Mouse (Mus musculus) hindbrain, embryonic 16.5 days (tissue): ENCODE measurements around the gene Luc7l2. TPM values are rescaled to one million over a fixed set of nuclear protein-coding genes. Genes with fewer than 3 reads are reported as not detected.

Experiments used
- ATAC-seq: fragments of 200-750 bp; cut with Nextera tagmentation; 2 replicates; pipeline ENCODE4 v1.8.0; 2017; ENCODE audit warnings: moderate TSS enrichment, moderate library complexity
- H3K27ac ChIP-seq: fragments of 300-500 bp; sonication (generic); 2 replicates; pipeline ENCODE4 v1.5.1; 2014; ENCODE audit warnings: low read depth, mild to moderate bottlenecking, control low read depth, low read length, moderate library complexity
- H3K27me3 ChIP-seq: fragments of 300-500 bp; sonication (generic); replicated peaks from 2 replicates; pipeline ENCODE4 v1.6.1; 2014; ENCODE audit warnings: low read length; ENCODE audit not compliant: control insufficient read depth, insufficient read depth
- H3K36me3 ChIP-seq: fragments of 300-500 bp; sonication (generic); 2 replicates; pipeline ENCODE4 v1.6.1; 2014; ENCODE audit warnings: mild to moderate bottlenecking, low read length, moderate library complexity, mixed read lengths; ENCODE audit not compliant: control insufficient read depth, insufficient read depth
- H3K4me1 ChIP-seq: fragments of 300-500 bp; sonication (generic); 2 replicates; pipeline ENCODE4 v1.6.1; 2014; ENCODE audit warnings: low read depth, low read length; ENCODE audit not compliant: control insufficient read depth, insufficient read depth
- H3K4me2 ChIP-seq: fragments of 300-500 bp; sonication (generic); 2 replicates; pipeline ENCODE4 v1.6.1; 2014; ENCODE audit warnings: mild to moderate bottlenecking, low read length, control low read depth, moderate library complexity
- H3K4me3 ChIP-seq: fragments of 300-500 bp; sonication (generic); 2 replicates; pipeline ENCODE4 v1.5.1; 2014; ENCODE audit warnings: mild to moderate bottlenecking, low read length, control low read depth, moderate library complexity
- H3K9ac ChIP-seq: fragments of 300-500 bp; sonication (generic); 2 replicates; pipeline ENCODE4 v1.6.1; 2014; ENCODE audit warnings: low read depth, mild to moderate bottlenecking, control low read depth, low read length, moderate library complexity
- H3K9me3 ChIP-seq: fragments of 300-500 bp; sonication (generic); 2 replicates; pipeline ENCODE4 v1.6.1; 2014; ENCODE audit warnings: mild to moderate bottlenecking, low read length, moderate library complexity; ENCODE audit not compliant: control insufficient read depth
- WGBS: fragments of 180-500 bp; shearing (Covaris S2); extraction: QIAGEN DNeasy Blood & Tissue Kit; methylation state at CpG from one replicate; pipeline ENCODE4 v1.1.7; 2014; 5-methylcytosine and 5-hydroxymethylcytosine counted together
- polyA plus RNA-seq: library from polyadenylated mRNA; unstranded; fragments of >200 nt; fragmentation: Nextera tagmentation; extraction: Ambion mirVana; gene quantifications from 2 replicates; pipeline ENCODE4 v1.2.1, GENCODE M21; 2015

Gene Luc7l2
- polyA plus RNA-seq, 1 experiment from 2014 or later: 31.9 TPM

DNA sequence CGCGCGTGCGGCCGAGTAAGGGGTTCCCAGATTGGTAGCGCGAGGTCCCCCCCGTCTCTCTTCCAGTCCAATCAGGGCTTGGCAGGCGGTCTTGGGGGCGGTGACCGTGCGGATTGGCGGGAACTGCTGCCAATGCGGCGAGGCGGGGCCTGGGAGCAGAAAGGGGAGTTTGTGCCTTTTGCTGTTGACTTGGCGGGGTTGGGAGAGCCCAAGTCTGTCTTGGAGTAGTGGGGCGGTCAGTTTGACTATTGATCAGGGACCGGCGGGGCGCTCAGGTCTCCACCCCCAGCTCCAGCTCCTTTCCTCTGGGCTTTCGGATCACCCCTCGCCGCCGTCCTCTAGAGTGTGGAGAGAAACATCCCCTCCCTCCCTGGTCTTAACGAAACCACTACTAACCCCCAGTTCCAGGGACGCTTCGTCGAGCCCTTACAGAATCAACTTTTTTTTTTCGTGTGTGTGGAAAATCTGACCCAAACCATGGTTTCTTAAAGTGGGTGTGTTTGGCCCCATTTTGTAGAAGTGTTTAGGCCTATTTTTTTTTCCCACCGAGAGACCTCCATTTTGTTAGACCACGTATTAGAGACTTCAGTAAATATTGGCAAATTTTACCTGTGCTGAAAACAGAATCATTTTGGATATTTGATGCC, 978 bp downstream of the Luc7l2 start:
- ATAC-seq: peak; percentile 95
- Histone ChIP-seq H3K4me3 (peak overlapping the region; percentile 67), H3K36me3 (no peaks in the 10 kb centered on the region), H3K4me1 (peaks cover 12% of the 10 kb centered on the region), H3K27ac (peak overlapping the region; percentile 99), H3K9me3 (no peaks in the 10 kb centered on the region), H3K27me3 (no peaks in the 10 kb centered on the region), H3K4me2 (peak overlapping the region; percentile 51), H3K9ac (peak overlapping the region; percentile 90)
- WGBS: under 1% methylated on average over 30 of the region's 32 CpGs

DNA sequence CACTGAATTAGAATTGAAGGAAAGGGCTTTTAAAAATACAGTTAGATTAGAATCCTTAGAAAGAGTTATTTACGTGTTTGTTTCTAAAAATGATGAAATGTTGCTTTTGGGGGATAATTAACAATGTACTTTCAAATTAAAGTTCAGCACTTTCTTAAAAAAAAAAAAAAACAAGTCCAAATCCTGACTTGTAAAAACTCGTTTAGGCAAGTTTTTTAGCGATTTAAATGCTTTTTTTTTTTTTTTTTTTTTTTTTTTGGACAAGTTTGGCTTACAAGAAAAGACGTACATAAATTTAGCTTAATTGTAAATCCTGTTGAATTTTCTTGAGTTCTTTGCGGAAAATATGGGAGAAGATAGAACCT, 1.5 kb downstream of the Luc7l2 start:
- H3K4me1 ChIP-seq: peaks cover 12% of the 10 kb centered on the region
- H3K27me3 ChIP-seq: no peaks in the 10 kb centered on the region
- H3K4me3 ChIP-seq: peak overlapping the region; percentile 67
- H3K27ac ChIP-seq: no peak overlapping the region
- H3K9ac ChIP-seq: no peak overlapping the region
- peak overlapping the region; percentile 51 for H3K4me2 ChIP-seq
- ATAC-seq: no peak
- H3K9me3 ChIP-seq: no peaks in the 10 kb centered on the region
- H3K36me3 ChIP-seq: no peaks in the 10 kb centered on the region
- 25% methylated on average over 5 of the region's 5 CpGs for WGBS

DNA sequence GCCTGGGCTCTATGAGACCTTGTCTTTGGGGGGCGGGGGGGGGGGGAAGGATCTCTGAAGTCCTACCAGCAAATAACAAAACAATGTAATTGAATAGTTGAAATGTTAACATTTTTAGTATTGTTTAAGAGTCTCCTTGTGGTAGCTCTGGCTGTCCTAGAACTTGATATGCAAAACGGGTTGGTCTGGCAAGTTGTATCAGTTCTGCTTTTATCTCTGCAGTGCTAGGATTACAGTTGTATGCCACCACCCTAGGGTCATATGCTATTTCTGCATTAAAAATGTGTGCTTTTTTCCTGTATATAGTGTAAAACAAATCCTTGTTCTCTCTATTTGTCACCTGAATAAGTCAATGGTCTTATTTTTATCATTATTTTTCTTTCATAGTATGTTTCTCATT, 25.0 kb downstream of the Luc7l2 start:
- WGBS: 93% methylated on average over 2 of the region's 2 CpGs
- Histone ChIP-seq H3K4me1 (no peaks in the 10 kb centered on the region), H3K9ac (no peak overlapping the region), H3K36me3 (0 out of 2 replicates have a peak, but pooled peaks cover 2% of the 10 kb centered on the region), H3K4me3 (no peak overlapping the region), H3K27ac (no peak overlapping the region), H3K4me2 (no peak overlapping the region), H3K27me3 (no peaks in the 10 kb centered on the region), H3K9me3 (no peaks in the 10 kb centered on the region)
- ATAC-seq: no peak

DNA sequence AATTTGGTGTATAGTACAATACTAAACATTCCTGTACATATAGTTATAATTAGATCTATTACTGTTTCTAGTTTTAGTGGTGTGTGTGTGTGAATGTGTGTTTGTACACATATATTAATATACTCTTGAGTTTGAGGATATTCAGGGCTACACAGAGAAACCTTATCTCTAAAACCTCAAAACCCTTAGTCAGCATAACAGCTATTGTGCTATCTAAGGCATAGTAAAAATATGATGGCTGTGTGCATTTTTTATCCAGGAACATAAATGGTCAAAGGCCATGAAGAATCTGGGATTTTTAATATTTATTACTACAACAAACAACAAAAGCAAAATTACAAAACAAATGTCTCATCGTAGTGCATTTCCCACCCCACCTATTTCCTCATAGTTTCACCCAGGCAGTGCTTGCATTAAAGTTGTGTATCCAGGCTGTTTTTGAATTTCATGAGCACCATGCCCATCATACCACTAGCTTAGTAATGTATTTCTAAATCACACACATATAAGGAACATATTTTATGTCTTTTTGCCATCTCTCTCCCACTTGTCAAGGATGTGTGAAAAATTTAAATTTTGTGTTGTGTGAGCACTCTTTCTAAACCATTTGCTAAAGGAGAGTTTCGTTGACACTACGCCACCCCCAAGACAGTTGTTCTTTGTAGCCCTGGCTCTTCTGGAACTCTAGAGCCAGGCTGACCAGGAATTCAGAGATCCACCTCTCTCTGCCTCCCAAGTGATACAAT, 29.2 kb downstream of the Luc7l2 start:
- Histone ChIP-seq H3K4me3 (no peak overlapping the region), H3K9me3 (no peaks in the 10 kb centered on the region), H3K36me3 (0 out of 2 replicates have a peak, but pooled peaks cover 3% of the 10 kb centered on the region), H3K27me3 (no peaks in the 10 kb centered on the region), H3K9ac (no peak overlapping the region), H3K27ac (no peak overlapping the region), H3K4me1 (no peaks in the 10 kb centered on the region), H3K4me2 (no peak overlapping the region)
- 97% methylated on average over 3 of the region's 3 CpGs for WGBS
- no peak for ATAC-seq

DNA sequence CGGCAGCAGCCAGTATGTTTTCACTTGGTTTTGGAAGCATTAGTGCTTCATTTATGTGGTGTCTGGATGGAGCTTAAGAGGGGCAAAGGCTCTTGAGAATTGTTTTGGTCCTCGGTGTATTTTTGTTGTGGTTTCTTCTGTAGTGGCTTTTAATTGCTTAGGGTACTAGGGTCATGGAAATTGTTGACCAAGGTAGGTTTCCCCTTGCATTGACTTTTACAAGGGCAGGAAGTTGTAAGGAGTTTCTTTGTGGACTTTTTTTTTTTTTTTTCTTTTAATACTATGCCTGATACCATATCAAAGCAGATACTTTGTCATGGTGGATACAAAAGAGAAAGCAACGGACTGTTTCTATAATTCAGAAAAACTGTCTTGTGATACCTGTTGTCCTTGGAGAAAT, 30.6 kb downstream of the Luc7l2 start:
- no peak overlapping the region for H3K4me2 ChIP-seq
- H3K27me3 ChIP-seq: no peaks in the 10 kb centered on the region
- H3K36me3 ChIP-seq: peaks cover 9% of the 10 kb centered on the region; the same call in 1 of the 2 replicates
- no peaks in the 10 kb centered on the region for H3K9me3 ChIP-seq
- no peaks in the 10 kb centered on the region for H3K4me1 ChIP-seq
- 95% methylated on average over 3 of the region's 3 CpGs for WGBS
- H3K4me3 ChIP-seq: no peak overlapping the region
- H3K9ac ChIP-seq: no peak overlapping the region
- ATAC-seq: no peak
- H3K27ac ChIP-seq: no peak overlapping the region

DNA sequence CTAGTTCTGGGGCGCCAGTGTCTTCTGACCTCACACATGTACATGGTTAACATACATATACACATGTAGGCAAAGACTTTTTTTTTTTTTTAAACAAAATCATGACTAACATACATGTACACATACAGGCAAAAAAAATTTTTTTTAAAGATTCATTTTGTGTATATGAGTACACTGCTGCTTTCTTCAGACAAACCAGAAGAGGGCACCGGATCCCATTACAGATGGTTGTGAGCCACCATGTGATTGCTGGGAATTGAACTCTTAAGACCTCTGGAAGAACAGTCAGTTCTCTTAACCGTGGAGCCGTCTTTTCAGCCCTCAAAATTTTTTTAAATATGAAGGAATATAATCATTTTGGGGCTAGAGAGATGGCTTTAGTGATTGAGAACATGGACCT, 46.3 kb downstream of the Luc7l2 start:
- H3K9me3 ChIP-seq: no peaks in the 10 kb centered on the region
- 92% methylated on average over 4 of the region's 4 CpGs for WGBS
- no peak overlapping the region for H3K4me3 ChIP-seq
- no peak for ATAC-seq
- no peaks in the 10 kb centered on the region for H3K27me3 ChIP-seq
- H3K4me1 ChIP-seq: no peaks in the 10 kb centered on the region
- no peak overlapping the region for H3K9ac ChIP-seq
- H3K27ac ChIP-seq: no peak overlapping the region
- no peak overlapping the region for H3K4me2 ChIP-seq
- peaks cover 14% of the 10 kb centered on the region for H3K36me3 ChIP-seq

DNA sequence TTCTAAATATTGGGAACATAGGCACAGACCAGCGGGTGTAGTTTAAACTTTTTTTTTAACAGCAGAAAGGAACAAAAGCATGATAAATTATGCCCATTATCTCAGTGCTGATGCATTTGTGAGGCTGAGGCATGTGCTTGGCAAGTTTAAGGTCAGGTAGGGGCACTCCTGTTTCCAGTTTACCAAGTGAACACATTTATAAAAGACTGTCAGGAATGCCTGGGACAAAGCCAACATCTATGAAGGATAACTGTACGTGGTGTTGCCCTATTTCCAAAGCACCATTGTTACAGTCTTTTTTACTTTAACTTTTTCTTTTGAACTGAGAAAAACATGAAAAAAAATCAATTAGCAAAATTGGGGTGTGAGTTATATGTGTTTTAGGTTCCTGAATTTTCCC, 58.8 kb downstream of the Luc7l2 start:
- H3K9ac ChIP-seq: no peak overlapping the region
- no peaks in the 10 kb centered on the region for H3K9me3 ChIP-seq
- H3K27me3 ChIP-seq: no peaks in the 10 kb centered on the region
- ATAC-seq: no peak
- 65% methylated on average over 2 of the region's 2 CpGs for WGBS
- H3K4me3 ChIP-seq: no peak overlapping the region
- no peaks in the 10 kb centered on the region for H3K4me1 ChIP-seq
- H3K27ac ChIP-seq: no peak overlapping the region
- H3K4me2 ChIP-seq: no peak overlapping the region
- peaks cover 10% of the 10 kb centered on the region for H3K36me3 ChIP-seq

DNA sequence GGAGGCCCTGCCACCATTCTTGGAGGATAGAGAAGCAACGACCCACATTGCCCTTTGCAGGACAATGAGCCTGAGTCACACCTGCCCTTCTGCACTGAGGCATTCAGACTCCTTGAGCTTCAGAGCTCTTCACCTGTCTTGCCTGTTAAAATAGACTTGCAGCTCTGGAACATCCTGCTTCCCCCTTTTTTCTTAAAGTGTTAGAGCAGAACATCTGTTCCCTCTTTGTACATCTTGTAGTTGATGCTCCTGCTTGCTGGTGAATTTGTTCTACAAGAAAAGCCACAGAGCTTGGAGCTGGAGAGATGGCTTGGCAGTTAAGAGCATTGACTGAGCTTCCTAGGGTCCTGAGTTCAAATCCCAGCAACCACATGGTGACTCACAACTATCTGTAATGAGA, 71.3 kb downstream of the Luc7l2 start:
- Histone ChIP-seq H3K27me3 (no peaks in the 10 kb centered on the region), H3K36me3 (peaks cover 20% of the 10 kb centered on the region), H3K9me3 (peaks cover 10% of the 10 kb centered on the region), H3K9ac (no peak overlapping the region), H3K4me2 (no peak overlapping the region), H3K27ac (no peak overlapping the region), H3K4me1 (no peaks in the 10 kb centered on the region), H3K4me3 (no peak overlapping the region)
- ATAC-seq: no peak
- WGBS: 76% methylated on average over 1 of the region's 1 CpGs

DNA sequence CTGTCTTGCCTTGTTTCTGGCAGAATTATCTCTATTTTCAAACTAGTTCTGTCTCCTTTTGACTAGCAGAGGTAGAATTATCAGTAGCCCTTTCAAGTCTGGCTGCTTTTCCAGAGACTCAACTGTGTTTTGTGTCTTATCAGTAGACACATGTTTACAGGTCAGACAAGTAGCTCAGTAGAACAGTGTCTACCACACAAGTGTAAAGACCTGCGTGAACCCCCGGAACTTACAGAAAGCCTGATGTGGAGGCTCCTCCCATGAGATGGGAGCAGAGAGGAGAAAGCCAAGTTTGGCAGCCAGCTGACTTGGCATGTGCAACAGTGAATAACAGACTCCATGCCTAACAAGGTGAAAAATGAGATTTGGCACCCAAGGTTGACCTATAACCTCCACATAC, 72.3 kb downstream of the Luc7l2 start:
- no peak for ATAC-seq
- H3K27ac ChIP-seq: no peak overlapping the region
- H3K9me3 ChIP-seq: peaks cover 1% of the 10 kb centered on the region; the same call in 1 of the 2 replicates
- 84% methylated on average over 2 of the region's 2 CpGs for WGBS
- peaks cover 10% of the 10 kb centered on the region for H3K36me3 ChIP-seq
- H3K4me2 ChIP-seq: no peak overlapping the region
- H3K4me3 ChIP-seq: no peak overlapping the region
- no peak overlapping the region for H3K9ac ChIP-seq
- H3K4me1 ChIP-seq: no peaks in the 10 kb centered on the region
- no peaks in the 10 kb centered on the region for H3K27me3 ChIP-seq
